ENCODE assay signal across 20 mouse cellular contexts in the genomic region with DNA sequence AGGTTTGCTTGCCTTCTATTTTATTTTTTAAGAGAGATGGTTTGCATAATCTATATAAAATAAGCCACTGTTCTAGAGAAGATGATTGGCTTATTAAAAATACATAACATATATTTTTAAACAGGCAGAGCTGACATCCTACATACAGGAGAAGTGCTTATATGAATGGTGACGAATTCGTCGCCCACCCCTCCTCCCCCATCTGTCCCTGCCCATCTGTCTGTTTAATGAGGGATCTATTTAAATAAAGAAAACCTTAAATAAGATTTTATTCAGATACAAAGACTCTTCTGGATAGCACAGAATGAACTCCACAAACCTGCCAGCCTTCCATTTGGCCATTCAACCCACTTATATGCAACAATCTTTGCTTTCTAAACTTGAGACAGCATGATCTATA.
DNase-seq lines count a peak whose midpoint lies in the region; ATAC-seq lines count a peak whose summit lies in the region.
"Had no signal": no experiment of that assay in that cellular context is flagged by ENCODE, and none has a peak within 500 bp of the region (broad histone marks: within the 10 kb centered on the region; RNA-seq: fewer than 3 reads in every experiment).

No protein-coding gene starts in this region.

- intact Hi-C loops in heart, postnatal 10 days (cut with DNase I), result no loop called here

- DNase-seq in layer of hippocampus, postnatal 36 days, result peak; percentile 12 to 17
- DNase-seq in right cerebral cortex, adult 2 months (ENCODE audit: low spot score in 2 of 2), result peak; percentile 78 to 89
- no peak for DNase-seq in thymus, postnatal 10 days (ENCODE audit: low spot score in 2 of 2)
- no peak for DNase-seq in heart, postnatal 10 days
- DNase-seq: cerebellum, adult 11 months; cerebellum, postnatal 36 days; gastrocnemius, postnatal 25 days; liver; lung, adult 18-20 months; lung, postnatal 4 days; thymus, adult 18-20 months had no signal

- 0 out of 2 replicates have a peak overlapping the region, but pooled peaks have one; percentile 23 for H3K27ac ChIP-seq in forebrain, embryonic 15.5 days (replicated peaks)
- no peak overlapping the region for H3K27ac ChIP-seq in forebrain, embryonic 13.5 days
- H3K27ac ChIP-seq: hindbrain, embryonic 14.5 days; midbrain, embryonic 10.5 days; neural tube, embryonic 12.5 days had no signal

- H3K27me3 ChIP-seq in forebrain, embryonic 15.5 days, result no peaks in the 10 kb centered on the region
- H3K27me3 ChIP-seq in forebrain, embryonic 13.5 days, result no peaks in the 10 kb centered on the region
- H3K27me3 ChIP-seq: neural tube, embryonic 12.5 days had no signal

- H3K9ac ChIP-seq in forebrain, embryonic 15.5 days (replicated peaks), result no peak overlapping the region
- H3K9ac ChIP-seq in forebrain, embryonic 13.5 days, result no peak overlapping the region
- H3K9ac ChIP-seq: hindbrain, embryonic 14.5 days; neural tube, embryonic 12.5 days had no signal

- H3K9me3 ChIP-seq in forebrain, embryonic 15.5 days, result no peaks in the 10 kb centered on the region
- no peaks in the 10 kb centered on the region for H3K9me3 ChIP-seq in forebrain, embryonic 13.5 days (replicated peaks)
- H3K9me3 ChIP-seq: midbrain, embryonic 10.5 days; neural tube, embryonic 12.5 days had no signal

- 40% methylated on average over 3 of the region's 3 CpGs for WGBS in forebrain, embryonic 15.5 days
- 61% methylated on average over 3 of the region's 3 CpGs for WGBS in forebrain, embryonic 13.5 days

- no peak for ATAC-seq in forebrain, embryonic 15.5 days (replicated peaks)
- ATAC-seq in forebrain, embryonic 13.5 days, result no peak
- ATAC-seq in frontal cortex, adult (ENCODE audit: low TSS enrichment), result peak; percentile 67
- no peak for ATAC-seq in cerebellum, adult (ENCODE audit: insufficient number of reproducible peaks, low FRiP score, low TSS enrichment)
- ATAC-seq: intestine, postnatal 0 days had no signal

- peaks cover 5% of the 10 kb centered on the region for H3K4me1 ChIP-seq in forebrain, embryonic 15.5 days
- peaks cover 4% of the 10 kb centered on the region; the same call in 1 of the 2 replicates for H3K4me1 ChIP-seq in forebrain, embryonic 13.5 days
- H3K4me1 ChIP-seq: neural tube, embryonic 12.5 days had no signal

- H3K36me3 ChIP-seq in forebrain, embryonic 15.5 days, result no peaks in the 10 kb centered on the region
- H3K36me3 ChIP-seq in forebrain, embryonic 13.5 days (ENCODE audit: poor library complexity, severe bottlenecking), result no peaks in the 10 kb centered on the region
- H3K36me3 ChIP-seq: midbrain, embryonic 10.5 days; neural tube, embryonic 12.5 days had no signal

- no peak overlapping the region for H3K4me3 ChIP-seq in forebrain, embryonic 15.5 days
- no peak overlapping the region for H3K4me3 ChIP-seq in forebrain, embryonic 13.5 days
- H3K4me3 ChIP-seq: erythroblast, embryonic 14.5 days; midbrain, embryonic 10.5 days; neural tube, embryonic 12.5 days had no signal

- no peak overlapping the region for H3K4me2 ChIP-seq in forebrain, embryonic 15.5 days (replicated peaks)
- no peak overlapping the region for H3K4me2 ChIP-seq in forebrain, embryonic 13.5 days
- H3K4me2 ChIP-seq: hindbrain, embryonic 14.5 days; neural tube, embryonic 12.5 days had no signal

Comparison
In these comparisons a context has a peak if more than half of its experiments do, and no peak if none do; other contexts are left out.
1. DNase-seq: peak in layer of hippocampus, postnatal 36 days (2 of 2) and right cerebral cortex, adult 2 months (2 of 2); none in thymus, postnatal 10 days (0 of 2) and heart, postnatal 10 days (0 of 2).